Mouse (Mus musculus): ENCODE data around the gene Gxylt2. TPM values are rescaled to one million over a fixed set of nuclear protein-coding genes. Genes with fewer than 3 reads are reported as not detected.
A peak's percentile ranks its signal among the peaks of the same experiment; 100 is the strongest.

The Gxylt2 gene
- polyA plus RNA-seq, 1 experiment: 0.27 TPM

- no peak within 1 kb of the TSS for H3K27ac ChIP-seq (ENCODE audit: insufficient read depth, low read length)
These were observed 33.6 kb upstream of the Gxylt2 start, which contains the start of gene Shq1 for GRCm38 (mm10) chr6:100670880-100671344. TSS of gene Shq1 (minus strand) at chr6:100671157.

DNA sequence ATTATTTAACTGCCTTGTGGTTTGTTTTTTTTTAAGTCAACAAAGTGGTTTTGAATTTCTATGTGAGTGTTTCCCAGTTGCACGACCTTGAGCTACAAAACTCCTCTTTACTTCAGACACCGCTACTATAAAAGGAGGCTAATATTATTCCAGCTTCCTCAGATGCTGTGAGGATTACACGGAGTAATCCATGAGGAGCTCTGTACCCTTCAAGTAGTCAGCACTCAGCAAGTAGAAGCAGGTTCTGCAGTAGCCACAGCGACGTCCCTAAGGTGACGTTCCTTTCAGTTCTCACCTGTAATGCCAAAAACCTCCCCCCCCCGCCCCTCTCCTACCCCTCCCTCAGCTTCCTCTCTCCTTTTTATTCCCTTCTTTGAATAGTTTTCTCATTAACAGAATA lies 33.1 kb upstream of the Gxylt2 start:
- Histone ChIP-seq H3K27me3 (ENCODE audit: control insufficient read depth, insufficient read depth, low read length, poor library complexity, severe bottlenecking) (no peaks in the 10 kb centered on the region), H3K4me3 (ENCODE audit: low read depth, low read length) (no peak overlapping the region), H3K36me3 (ENCODE audit: control insufficient read depth, insufficient read depth, low read length, poor library complexity, severe bottlenecking) (peaks cover under 1% of the 10 kb centered on the region; the same call in 1 of the 2 replicates), H3K9ac (ENCODE audit: low read depth, poor library complexity, severe bottlenecking) (no peak overlapping the region; the same call in 1 of the 2 replicates), H3K4me1 (ENCODE audit: control insufficient read depth, insufficient read depth, low read length) (no peaks in the 10 kb centered on the region), H3K9me3 (replicated peaks; ENCODE audit: control insufficient read depth, insufficient read depth, low read length, poor library complexity, severe bottlenecking) (no peaks in the 10 kb centered on the region), H3K27ac (ENCODE audit: insufficient read depth, low read length) (no peak overlapping the region)
- TF ChIP-seq EP300 (IDR thresholded peaks at IDR 0.05; ENCODE audit: insufficient read depth, low read depth, low read length): no peak
- no peak for TF ChIP-seq POLR2A (IDR thresholded peaks at IDR 0.05; ENCODE audit: insufficient read depth, low read length)
- no peak for TF ChIP-seq CTCF (IDR thresholded peaks at IDR 0.05; ENCODE audit: low read depth, low read length)

More at GRCm38 (mm10) chr6:100670880-100671344, 33.6 kb upstream of the Gxylt2 start, which contains the start of gene Shq1:
- Histone ChIP-seq H3K4me1 (ENCODE audit: control insufficient read depth, insufficient read depth, low read length) (no peaks in the 10 kb centered on the region), H3K9me3 (replicated peaks; ENCODE audit: control insufficient read depth, insufficient read depth, low read length, poor library complexity, severe bottlenecking) (no peaks in the 10 kb centered on the region), H3K4me3 (ENCODE audit: low read depth, low read length) (peak within 1 kb of the TSS; percentile 86), H3K36me3 (ENCODE audit: control insufficient read depth, insufficient read depth, low read length, poor library complexity, severe bottlenecking) (peaks cover 2% of the 10 kb centered on the region; the same call in 1 of the 2 replicates), H3K9ac (ENCODE audit: low read depth, poor library complexity, severe bottlenecking) (peak within 1 kb of the TSS; percentile 89), H3K27me3 (ENCODE audit: control insufficient read depth, insufficient read depth, low read length, poor library complexity, severe bottlenecking) (no peaks in the 10 kb centered on the region)
- TF ChIP-seq CTCF (IDR thresholded peaks at IDR 0.05; ENCODE audit: low read depth, low read length) (no peak), POLR2A (IDR thresholded peaks at IDR 0.05; ENCODE audit: insufficient read depth, low read length) (no peak), EP300 (IDR thresholded peaks at IDR 0.05; ENCODE audit: insufficient read depth, low read depth, low read length) (no peak)

GRCm38 (mm10) chr6:100674974-100675373 lies 29.6 kb upstream of the Gxylt2 start:
- Histone ChIP-seq H3K9ac (ENCODE audit: low read depth, poor library complexity, severe bottlenecking) (no peak overlapping the region), H3K36me3 (ENCODE audit: control insufficient read depth, insufficient read depth, low read length, poor library complexity, severe bottlenecking) (no peaks in the 10 kb centered on the region), H3K27me3 (ENCODE audit: control insufficient read depth, insufficient read depth, low read length, poor library complexity, severe bottlenecking) (no peaks in the 10 kb centered on the region), H3K9me3 (replicated peaks; ENCODE audit: control insufficient read depth, insufficient read depth, low read length, poor library complexity, severe bottlenecking) (no peaks in the 10 kb centered on the region), H3K4me1 (ENCODE audit: control insufficient read depth, insufficient read depth, low read length) (no peaks in the 10 kb centered on the region), H3K27ac (ENCODE audit: insufficient read depth, low read length) (no peak overlapping the region), H3K4me3 (ENCODE audit: low read depth, low read length) (no peak overlapping the region)
- TF ChIP-seq POLR2A (IDR thresholded peaks at IDR 0.05; ENCODE audit: insufficient read depth, low read length) (no peak), EP300 (IDR thresholded peaks at IDR 0.05; ENCODE audit: insufficient read depth, low read depth, low read length) (no peak), CTCF (IDR thresholded peaks at IDR 0.05; ENCODE audit: low read depth, low read length) (no peak)

- TF ChIP-seq EP300 (IDR thresholded peaks at IDR 0.05; ENCODE audit: insufficient read depth, low read depth, low read length) (no peak), POLR2A (IDR thresholded peaks at IDR 0.05; ENCODE audit: insufficient read depth, low read length) (no peak), CTCF (IDR thresholded peaks at IDR 0.05; ENCODE audit: low read depth, low read length) (no peak)
- no peak overlapping the region for H3K4me3 ChIP-seq (ENCODE audit: low read depth, low read length)
- H3K27ac ChIP-seq (ENCODE audit: insufficient read depth, low read length): no peak overlapping the region
- no peak overlapping the region for H3K9ac ChIP-seq (ENCODE audit: low read depth, poor library complexity, severe bottlenecking)
- no peaks in the 10 kb centered on the region for H3K27me3 ChIP-seq (ENCODE audit: control insufficient read depth, insufficient read depth, low read length, poor library complexity, severe bottlenecking)
- no peaks in the 10 kb centered on the region for H3K4me1 ChIP-seq (ENCODE audit: control insufficient read depth, insufficient read depth, low read length)
- no peaks in the 10 kb centered on the region for H3K9me3 ChIP-seq (replicated peaks; ENCODE audit: control insufficient read depth, insufficient read depth, low read length, poor library complexity, severe bottlenecking)
- no peaks in the 10 kb centered on the region for H3K36me3 ChIP-seq (ENCODE audit: control insufficient read depth, insufficient read depth, low read length, poor library complexity, severe bottlenecking)
These were observed 28.1 kb upstream of the Gxylt2 start for GRCm38 (mm10) chr6:100676461-100676860.

- H3K9me3 ChIP-seq (replicated peaks; ENCODE audit: control insufficient read depth, insufficient read depth, low read length, poor library complexity, severe bottlenecking): no peaks in the 10 kb centered on the region
- H3K4me3 ChIP-seq (ENCODE audit: low read depth, low read length): no peak overlapping the region
- TF ChIP-seq POLR2A (IDR thresholded peaks at IDR 0.05; ENCODE audit: insufficient read depth, low read length): no peak
- no peak for TF ChIP-seq CTCF (IDR thresholded peaks at IDR 0.05; ENCODE audit: low read depth, low read length)
- TF ChIP-seq EP300 (IDR thresholded peaks at IDR 0.05; ENCODE audit: insufficient read depth, low read depth, low read length): no peak
- no peak overlapping the region for H3K27ac ChIP-seq (ENCODE audit: insufficient read depth, low read length)
- no peaks in the 10 kb centered on the region for H3K36me3 ChIP-seq (ENCODE audit: control insufficient read depth, insufficient read depth, low read length, poor library complexity, severe bottlenecking)
- H3K4me1 ChIP-seq (ENCODE audit: control insufficient read depth, insufficient read depth, low read length): no peaks in the 10 kb centered on the region
- H3K27me3 ChIP-seq (ENCODE audit: control insufficient read depth, insufficient read depth, low read length, poor library complexity, severe bottlenecking): no peaks in the 10 kb centered on the region
- H3K9ac ChIP-seq (ENCODE audit: low read depth, poor library complexity, severe bottlenecking): no peak overlapping the region
These were observed 25.9 kb upstream of the Gxylt2 start for GRCm38 (mm10) chr6:100678636-100679035.

GRCm38 (mm10) chr6:100686341-100686740 lies 18.2 kb upstream of the Gxylt2 start:
- Histone ChIP-seq H3K4me3 (ENCODE audit: low read depth, low read length) (no peak overlapping the region), H3K9ac (ENCODE audit: low read depth, poor library complexity, severe bottlenecking) (no peak overlapping the region), H3K9me3 (replicated peaks; ENCODE audit: control insufficient read depth, insufficient read depth, low read length, poor library complexity, severe bottlenecking) (no peaks in the 10 kb centered on the region), H3K4me1 (ENCODE audit: control insufficient read depth, insufficient read depth, low read length) (no peaks in the 10 kb centered on the region), H3K27ac (ENCODE audit: insufficient read depth, low read length) (no peak overlapping the region), H3K27me3 (ENCODE audit: control insufficient read depth, insufficient read depth, low read length, poor library complexity, severe bottlenecking) (no peaks in the 10 kb centered on the region), H3K36me3 (ENCODE audit: control insufficient read depth, insufficient read depth, low read length, poor library complexity, severe bottlenecking) (no peaks in the 10 kb centered on the region)
- TF ChIP-seq EP300 (IDR thresholded peaks at IDR 0.05; ENCODE audit: insufficient read depth, low read depth, low read length): no peak
- TF ChIP-seq POLR2A (IDR thresholded peaks at IDR 0.05; ENCODE audit: insufficient read depth, low read length): no peak
- no peak for TF ChIP-seq CTCF (IDR thresholded peaks at IDR 0.05; ENCODE audit: low read depth, low read length)
